Mouse (Mus musculus) granulocyte monocyte progenitor cell, adult 5-6 weeks (primary cell): ENCODE measurements around the gene Lcmt1. TPM values are rescaled to one million over a fixed set of nuclear protein-coding genes. Genes with fewer than 3 reads are reported as not detected.

Experiments used
- ATAC-seq: replicated peaks from 2 replicates; pipeline ENCODE4 v1.8.0; 2016; ENCODE audit warnings: mild to moderate bottlenecking, moderate TSS enrichment, inconsistent platforms; ENCODE audit not compliant: poor library complexity, severe bottlenecking
- total RNA-seq, 2 experiments: library from RNA; stranded (forward) in 1 of 2; stranded (reverse) in 1 of 2; fragments of 200-712, 200-1000 nt in 1 of 2; fragments of >200 nt in 1 of 2; fragmentation: Nextera tagmentation in 1 of 2; gene quantifications; 2 replicates each; pipeline ENCODE4 v1.2.3; 2014 to 2017

Lcmt1 gene
- total RNA-seq (2014; fragmentation: Nextera tagmentation) = 36.7 and 44.7 TPM in 2 replicates
- 37.2 and 54.8 TPM in 2 replicates for total RNA-seq (2017)

DNA sequence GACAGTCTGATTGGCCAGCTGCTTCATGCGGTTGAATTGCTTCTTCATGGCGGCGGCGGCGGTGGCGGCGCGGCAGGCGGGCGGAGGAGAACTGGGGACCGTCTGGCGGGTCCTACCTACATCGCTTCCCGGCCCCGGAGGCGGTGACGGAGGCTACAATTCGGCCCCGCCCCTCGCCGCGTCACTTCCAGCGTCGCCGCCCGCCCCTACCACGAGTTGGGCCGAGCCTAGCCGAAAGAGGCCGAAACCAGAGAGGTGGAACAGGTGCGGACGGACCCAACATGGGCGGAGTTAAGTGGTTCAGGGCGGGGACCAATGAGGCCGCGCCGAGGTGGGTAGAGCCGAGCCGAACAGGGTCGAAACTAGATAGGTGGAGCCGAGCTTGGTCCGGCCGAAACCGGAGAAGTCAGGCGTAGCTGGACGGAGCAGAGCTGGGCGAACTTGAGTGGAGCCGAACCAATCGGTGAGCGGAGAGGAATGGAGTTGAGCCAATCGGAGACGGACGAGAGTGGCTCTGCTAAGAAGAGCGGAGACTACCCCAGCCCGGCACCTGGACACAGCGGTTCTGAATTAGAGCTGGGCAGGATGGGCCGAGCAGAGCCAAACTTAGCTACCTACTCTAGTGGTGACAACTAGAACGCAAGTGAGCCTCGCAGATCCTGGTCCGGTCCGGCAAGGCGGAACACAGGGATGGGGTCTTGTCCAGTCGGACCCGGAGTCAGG is at the start of gene Lcmt1, which contains the start of gene Arhgap17:
TSS of gene Lcmt1 (plus strand) at position 26 of the 723 bp plus-strand sequence.
TSS of gene Arhgap17 (minus strand) at position 157 of the 723 bp plus-strand sequence.
- ATAC-seq = peak; percentile 54

DNA sequence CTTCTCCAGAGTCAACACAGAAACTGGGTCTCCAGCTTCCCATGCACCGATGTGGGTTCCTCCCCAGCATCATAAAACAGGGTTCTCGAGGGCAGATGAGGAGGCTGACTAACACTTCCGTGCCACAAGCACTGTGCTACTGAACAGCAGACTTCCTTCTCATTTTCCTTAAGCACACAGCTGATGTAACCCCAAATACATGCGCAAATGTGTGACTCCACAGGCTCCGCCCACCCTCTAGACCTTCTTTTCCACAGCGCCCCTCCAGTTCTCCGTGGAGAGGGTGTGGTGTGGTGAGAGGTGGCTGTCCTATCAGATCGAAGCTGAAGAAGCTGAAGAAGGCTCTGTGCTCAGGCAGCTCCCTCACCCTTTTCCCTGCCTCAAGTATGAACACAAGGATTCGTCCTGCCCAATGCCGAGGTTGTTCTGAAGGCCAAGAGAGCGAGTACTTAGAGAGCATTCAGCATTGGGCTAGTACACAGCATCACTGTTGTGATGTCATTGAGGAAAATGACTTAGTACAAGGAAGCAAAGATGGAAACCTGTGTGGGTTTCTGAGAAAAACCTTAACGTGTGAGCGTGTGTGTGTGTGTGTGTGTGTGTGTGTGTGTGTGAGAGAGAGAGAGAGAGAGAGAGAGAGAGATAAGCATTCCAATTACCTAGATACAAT is 47.0 kb upstream of the Lcmt1 start:
- ATAC-seq = peak; percentile 93

DNA sequence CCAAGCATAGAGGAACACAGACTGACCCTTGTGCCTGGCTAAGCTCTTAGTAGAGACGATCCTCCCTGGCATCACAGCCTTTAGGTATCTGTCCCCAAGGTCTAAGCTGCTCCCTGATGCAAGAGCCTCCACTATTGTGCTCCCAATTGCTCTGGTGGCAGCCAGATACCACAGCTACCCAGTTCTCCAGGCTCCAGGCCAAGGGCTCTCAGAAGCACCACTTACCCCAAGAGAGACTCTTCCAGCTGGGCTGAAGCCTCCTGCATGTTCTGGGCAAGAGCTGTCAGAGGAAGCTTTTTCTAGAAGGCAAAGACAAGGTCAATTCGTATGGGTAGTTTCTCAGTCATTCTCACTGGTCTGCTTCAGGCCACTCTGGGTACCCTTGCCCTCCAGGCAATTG is 46.2 kb upstream of the Lcmt1 start:
- no peak for ATAC-seq

DNA sequence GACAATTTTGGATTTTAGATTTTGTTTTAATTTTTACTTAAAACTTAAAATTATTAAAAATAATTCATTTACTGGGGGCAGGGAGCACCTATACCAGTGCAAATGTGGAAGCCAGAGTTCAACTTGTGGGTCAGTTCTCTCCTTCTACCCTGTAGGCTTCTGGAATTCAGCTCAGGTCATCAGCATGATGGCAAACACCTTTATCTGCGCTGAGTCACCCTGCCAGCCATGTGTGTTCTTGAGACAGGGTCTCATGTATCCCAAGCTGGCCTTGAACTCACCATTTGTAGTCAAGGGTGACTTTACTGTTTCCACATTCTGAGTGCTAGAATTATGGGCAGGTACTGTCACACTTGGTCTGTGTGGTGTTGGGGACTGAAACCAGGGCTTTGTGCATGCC is 45.5 kb upstream of the Lcmt1 start:
- no peak for ATAC-seq

DNA sequence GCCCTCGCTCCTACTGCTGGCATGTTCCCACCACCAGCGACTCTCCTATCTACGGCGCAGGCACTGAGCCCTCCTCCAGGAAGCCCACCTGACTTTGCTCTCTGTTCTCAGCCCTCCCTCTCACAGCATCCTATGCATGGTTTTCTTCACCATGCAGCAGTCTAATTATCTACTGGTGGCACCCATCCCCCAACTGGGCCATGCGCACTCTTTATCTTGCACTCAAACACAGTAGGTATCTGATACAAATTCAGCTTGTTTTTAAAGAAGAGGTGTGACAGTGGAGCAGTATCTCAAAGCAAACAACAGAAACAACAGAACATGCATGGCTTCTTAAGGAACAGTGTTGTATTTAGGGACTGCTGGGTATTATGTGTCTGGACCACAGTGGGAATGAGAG is 43.5 kb upstream of the Lcmt1 start:
- ATAC-seq = no peak

DNA sequence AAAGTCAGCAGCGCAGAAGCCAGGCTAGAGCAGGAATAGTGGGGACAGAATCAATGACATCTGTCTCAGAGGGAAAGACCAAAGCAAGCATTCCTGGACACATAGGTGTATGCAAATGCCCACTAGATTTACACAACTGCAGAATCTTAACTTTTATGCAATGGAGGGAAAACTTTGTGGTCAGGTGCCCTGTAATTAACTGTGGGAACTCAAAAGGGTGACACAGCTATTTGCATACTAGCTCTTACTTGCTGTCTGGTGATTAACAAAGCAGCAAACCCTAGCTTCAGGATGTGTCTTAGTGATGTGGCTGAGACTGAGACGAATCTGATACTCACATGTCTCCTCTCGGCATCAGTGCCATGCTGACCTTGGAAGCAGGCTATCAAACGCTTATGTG is 42.7 kb upstream of the Lcmt1 start:
- no peak for ATAC-seq

DNA sequence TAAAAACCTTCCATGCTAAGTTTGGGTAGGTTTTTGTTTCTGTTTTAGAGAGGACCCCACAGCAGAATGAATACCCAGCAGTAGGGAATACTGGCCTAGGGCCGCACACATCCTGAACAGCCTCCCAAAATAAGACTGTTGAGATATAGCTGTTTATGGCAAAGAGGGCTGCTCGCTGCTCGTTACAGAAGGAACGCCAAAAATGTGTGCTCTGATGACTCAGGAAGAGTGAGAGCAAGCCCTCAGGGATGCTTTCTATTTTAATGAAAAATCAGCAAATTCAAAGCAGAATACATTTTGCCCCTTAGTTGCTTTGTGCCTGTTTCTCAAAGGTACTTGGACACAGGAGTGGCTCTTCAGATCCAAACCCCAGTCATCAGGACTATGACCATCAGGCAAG is 41.7 kb upstream of the Lcmt1 start:
- ATAC-seq = no peak

DNA sequence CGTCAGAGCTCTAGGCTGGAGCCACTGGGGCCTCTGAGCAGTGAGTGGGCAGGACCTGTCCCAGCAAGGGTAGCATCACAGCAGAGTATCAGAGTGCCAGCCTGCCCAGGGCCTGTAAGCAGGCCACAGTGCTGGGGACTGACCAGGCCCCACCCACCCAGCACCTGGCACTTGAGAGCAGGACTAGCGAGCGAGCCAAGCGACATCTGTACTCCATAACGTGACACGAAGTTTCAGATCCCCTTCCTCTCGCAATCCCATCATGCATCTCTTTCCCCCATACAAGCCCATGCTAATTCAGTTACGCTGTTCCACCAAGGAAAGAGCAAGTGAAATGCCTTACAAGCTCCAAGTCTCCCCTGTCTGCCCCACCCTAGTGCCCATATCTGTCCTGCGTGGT is 39.1 kb upstream of the Lcmt1 start:
- peak; percentile 90 for ATAC-seq

DNA sequence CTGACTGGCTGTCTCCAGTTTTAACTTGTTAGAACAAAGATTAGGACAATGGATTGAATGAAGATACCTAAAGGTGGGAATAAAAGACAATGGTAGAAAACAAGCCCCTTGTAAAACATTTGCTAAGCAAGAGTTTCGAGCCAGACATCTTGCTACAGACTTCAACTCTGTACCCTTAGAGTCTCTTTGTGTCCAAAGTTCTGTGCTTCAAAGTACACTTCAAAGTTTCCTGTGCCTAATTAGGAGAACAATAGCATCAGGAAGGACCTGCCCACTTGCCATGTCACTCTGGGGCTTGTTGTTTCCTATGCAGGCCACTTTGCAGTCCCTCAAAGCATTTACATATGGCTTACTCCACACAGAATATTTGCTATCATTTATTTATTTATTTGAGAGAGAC is 33.3 kb upstream of the Lcmt1 start:
- no peak for ATAC-seq

DNA sequence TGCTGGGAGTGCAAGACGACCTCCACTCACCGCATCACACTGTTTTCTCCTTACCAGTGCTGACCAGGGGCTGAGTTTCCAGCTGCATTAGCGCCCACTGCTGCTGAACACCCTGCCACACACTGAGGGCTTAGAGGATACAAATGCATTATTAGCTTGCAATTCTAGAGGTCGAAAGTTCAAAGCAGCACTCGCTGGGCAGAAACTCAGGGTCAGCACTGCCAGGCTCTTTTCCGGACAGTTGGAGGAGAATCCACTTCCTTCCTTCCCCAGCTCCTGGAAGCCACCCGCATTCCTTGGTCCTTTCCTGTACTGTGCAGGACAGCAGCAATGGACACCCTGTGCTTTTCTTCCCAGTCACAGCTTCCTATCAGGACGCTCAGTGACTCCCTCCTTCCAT is 31.2 kb upstream of the Lcmt1 start:
- no peak for ATAC-seq

DNA sequence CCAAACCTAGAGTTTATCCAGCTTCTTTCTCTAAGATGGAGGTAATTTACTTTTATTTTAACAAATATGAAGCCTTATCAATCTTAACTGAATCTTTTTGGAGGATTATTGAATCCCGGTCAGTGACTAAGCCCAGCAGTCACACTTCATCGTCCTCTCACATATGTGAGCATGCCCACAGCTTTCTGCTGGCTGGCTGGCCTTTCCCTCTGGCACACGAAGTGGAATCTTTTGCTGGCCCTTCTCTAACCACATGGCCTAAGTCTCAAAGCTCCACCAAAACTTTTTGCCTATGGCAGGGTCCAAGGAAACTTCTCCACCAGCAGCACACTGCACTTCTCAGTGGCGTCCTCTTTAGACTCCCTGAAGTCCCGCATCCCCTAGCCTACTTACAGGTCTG is 27.7 kb upstream of the Lcmt1 start:
- no peak for ATAC-seq

DNA sequence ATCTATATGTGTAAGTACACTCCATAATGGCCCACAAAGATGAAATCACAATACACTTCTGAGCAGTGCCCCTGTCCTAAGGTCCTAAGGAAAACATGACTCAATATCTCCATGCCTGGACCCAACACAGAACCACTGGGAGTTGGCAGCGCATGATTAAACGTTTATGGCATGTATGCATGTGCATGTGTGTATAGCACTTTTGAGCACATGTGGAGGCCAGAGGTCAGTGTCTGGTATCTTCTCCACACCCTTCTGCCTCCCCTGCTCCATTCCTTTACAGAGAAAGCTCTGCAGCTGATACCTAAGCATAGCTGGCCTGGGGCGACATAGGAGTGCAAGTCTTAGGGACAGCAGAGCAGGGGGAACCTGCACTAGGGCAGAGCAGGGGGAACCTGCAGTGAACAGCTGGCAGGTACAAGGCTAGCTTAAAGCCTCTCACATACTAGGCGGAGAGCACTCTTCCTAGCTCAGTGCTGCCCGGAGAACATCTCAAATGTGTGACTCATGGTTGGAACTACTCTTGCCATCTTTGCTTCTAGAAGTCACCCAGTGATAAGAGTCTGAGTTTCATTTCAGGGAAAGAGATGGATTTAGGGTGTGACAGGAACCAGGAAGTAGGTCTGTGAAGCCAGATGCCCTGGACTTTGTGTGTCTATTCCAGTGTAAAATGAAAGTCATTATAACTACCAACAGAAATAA is 25.4 kb upstream of the Lcmt1 start:
- no peak for ATAC-seq

DNA sequence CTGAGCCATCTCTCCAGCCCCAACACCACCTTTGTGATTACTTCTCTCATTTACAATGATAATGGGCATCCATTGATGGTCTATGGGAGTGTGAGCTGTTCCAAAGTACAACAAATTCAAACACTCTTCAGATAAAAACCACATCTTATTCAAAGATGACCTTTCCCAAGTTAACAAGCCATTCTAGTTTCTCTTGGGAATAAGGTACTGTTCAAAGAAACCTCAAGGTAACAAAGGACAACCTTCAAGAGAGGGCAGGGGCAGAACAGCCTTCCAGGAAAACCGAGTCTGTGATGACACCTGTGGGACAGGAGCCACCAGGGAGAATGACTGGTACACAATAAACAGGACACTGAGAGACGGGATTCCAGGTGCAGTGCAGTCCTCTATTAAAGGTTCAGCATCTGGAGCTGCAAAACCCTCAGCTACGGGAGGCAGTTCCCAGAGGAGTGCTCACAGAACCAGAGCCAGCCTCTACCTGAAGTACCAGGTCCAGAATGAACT is 24.5 kb upstream of the Lcmt1 start:
- ATAC-seq = no peak

DNA sequence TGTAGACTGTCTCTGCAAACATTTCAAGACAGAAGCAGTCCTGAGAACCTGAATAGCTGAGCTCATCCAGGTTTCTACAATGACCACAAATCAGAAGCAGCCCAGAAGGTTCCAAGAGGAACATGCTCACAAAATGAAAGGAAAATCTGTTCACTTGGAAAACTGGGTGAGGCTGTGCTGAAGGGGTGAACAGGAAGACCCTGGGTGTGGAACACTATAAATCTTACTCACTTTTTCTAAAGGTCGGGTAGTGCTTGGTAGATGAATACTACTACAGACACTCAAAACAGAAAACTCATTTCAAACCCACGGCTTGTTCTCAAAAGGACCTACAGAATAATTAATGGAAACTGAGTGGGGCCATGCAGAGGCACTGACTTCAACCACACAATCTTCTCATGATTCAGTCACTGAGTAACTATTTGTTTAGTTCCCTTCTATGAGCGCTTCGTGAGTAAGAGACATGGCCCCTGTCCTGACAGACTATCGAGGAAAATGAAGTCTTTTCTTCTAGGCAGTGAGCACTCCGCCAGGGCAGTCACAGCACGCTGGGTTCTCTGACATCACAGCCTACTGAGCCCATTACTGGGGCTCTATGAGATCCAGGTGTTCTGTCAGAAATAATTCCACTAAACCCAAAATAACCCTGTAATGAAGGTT is 22.8 kb upstream of the Lcmt1 start:
- ATAC-seq = no peak

DNA sequence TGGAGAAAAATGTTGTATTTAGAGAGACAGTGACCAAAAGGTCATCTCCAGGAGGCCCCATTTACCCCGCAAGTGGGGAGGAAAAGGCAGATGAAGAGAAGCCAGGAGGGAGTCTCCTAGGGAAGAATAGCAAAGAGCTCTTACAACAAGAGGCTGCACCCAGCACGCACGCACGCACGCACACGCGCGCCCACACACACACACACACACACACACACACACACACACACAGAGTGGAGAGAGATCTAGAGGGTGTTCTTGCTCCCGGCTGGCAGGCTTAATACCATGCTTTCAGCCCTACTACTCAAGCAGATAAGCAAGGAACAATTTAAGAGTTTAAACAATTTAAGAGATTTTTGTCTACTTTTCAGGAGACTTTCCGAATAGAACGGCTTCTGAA is 19.8 kb upstream of the Lcmt1 start:
- ATAC-seq = no peak

DNA sequence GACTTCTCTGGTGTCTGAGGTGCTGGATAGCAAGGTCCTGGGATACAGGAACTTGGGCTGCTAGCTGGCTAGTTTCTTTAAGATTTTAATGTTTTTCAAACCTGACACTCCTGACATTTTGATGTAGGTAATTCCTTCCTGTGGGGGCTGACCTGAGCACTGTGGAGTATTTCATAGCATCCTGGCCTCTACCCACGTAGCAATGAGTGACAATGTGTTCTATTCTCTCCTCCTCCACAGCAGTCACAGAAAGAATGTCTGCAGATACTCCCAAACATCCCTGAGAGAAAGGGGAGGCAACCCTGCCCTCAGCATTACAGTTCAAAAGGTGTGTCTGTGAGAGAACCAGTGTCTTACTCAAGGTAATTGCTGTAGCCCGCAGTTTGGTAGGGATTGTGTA is 19.3 kb upstream of the Lcmt1 start:
- no peak for ATAC-seq

DNA sequence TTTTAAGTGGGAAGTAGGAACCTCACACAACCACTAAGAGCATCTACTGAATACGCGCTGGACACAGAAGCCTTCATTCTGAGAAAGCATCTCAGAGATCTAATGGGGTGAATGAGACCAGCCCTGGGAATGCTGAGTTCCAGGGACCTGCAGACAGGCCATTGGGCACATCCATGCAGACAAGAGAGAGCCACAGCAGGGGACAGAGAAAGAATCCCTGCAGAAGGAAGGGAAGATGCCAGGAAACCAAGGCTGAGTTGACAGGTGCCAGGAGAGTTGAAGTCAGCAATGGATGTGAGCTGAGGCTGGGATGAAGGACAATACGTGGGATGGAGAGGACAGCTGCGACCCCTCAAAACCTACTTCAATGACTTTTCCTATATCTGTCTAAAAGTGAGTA is 16.5 kb upstream of the Lcmt1 start:
- no peak for ATAC-seq

DNA sequence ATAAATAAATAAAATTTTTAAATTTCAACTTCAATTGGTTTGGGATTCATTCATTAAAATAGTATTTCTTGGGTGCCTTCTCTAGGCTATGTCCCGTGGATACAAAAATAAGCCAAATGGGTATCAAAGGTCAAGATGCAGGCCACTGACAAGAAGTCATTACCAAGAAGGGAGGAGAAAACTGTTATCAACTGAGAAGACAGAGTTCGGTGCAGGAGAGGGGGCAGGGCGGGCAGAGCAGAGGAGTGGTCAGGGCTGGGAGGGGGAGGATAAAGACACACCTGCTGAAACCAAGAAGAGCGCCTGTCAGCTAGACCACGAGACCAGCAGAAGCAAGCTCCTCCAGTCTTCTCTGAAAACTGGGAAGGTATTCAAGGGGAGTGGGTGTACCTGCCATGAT is 15.7 kb upstream of the Lcmt1 start:
- ATAC-seq = 0 out of 2 replicates have a peak, but pooled peaks have one; percentile 1

DNA sequence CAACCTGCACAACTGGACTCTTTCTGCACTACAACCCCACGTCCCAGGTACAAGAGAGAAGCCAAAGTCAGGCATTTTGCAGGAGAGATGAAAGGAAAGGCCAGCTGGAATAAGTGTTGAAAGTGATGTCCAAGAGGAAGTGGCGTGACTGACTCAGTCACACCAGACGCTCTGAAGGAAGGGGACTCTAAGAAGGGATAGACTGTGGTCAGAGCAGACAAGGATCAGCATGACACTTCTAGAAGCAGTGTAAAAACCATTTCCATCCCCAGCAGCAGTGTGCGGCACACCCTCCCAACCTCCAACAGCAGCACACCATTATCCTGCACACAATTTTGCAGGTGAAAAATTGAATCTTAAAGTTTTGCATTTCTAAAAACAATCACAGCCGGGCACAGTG is 15.2 kb upstream of the Lcmt1 start:
- peak; percentile 62 for ATAC-seq

DNA sequence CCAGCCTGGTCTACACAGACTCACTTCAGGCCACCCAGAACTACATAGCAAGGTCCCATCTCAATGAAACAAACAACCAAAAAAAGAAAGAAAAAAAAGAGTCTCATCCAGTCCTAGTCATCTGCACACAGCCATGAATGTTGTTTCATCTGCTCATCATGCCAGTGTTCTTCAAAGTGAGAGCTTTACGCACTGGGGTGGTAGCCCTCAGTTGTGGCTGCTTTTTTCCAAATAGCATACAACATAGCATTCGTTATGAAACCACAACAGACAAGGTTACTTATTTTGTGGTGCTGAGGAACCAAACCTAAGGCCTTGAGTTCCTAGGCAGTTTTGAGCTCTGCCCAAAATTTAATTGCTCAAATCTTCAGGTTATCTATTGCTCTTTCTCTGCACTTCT is 14.7 kb upstream of the Lcmt1 start:
- no peak for ATAC-seq

DNA sequence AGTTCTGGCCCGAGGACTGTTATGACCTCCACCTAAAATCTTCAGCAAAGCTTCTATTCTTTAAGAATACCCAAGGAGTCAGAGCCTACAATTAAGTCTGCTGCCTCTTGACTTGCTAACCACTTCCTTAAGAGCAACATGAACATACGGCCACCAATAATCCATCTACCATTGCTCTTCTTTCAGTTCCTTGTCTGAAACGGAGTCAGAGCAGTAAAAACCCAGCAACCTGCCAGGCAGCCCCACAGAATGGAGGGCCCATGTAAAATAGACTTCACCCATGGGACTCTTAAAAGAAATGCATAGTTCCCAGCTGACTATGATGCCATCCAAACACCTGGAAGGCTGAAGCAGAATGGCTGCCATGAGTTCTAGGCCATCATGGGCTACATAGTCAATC is 13.4 kb upstream of the Lcmt1 start:
- peak; percentile 64 for ATAC-seq
